Mouse (Mus musculus) layer of hippocampus, postnatal 25 days (tissue): ENCODE results near the gene Gm9972. TPM values are rescaled to one million over a fixed set of nuclear protein-coding genes. Genes with fewer than 3 reads are reported as not detected.

Experiments used
- DNase-seq, 2 experiments: peaks; one replicate each; pipeline ENCODE4 v3.0.0; 2022; ENCODE audit warnings: mixed read lengths in 2 of 2, low spot score in 1 of 2; ENCODE audit errors: extremely low spot score in 1 of 2
- total RNA-seq, 2 experiments: library from RNA; stranded (reverse); gene quantifications; 2 replicates each; pipeline ENCODE4 v1.2.3; 2021

The Gm9972 gene
- not detected for total RNA-seq

GRCm38 (mm10) chr11:43035446-43035845 is at the start of gene Gm9972:
Gene Gm9972, plus strand, starts transcription at chr11:43035746.
- DNase-seq: no peak

- DNase-seq: peak in 1 of 2 experiments; percentile 36
These were observed 36.4 kb upstream of the Gm9972 start for GRCm38 (mm10) chr11:42999188-42999587.

DNA sequence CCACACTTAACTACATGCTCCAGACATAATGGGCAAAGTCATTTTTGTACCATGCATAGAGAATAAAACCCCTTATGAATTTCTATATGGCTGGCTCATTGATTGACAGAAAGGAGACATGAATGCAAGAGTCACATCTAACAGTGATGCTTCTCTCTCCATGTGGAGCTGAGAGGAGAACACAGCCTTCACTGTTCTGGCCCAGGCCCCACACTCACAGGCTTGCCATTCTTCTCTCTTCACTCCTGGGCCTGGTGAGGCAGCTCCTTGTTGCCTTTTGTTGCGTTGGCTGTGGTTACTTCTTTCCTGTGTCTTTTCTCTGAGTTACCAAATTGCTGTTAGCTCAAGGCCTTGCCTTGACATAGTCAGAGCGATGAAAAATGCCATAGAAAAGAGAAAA is 23.6 kb upstream of the Gm9972 start:
- DNase-seq: no peak

DNA sequence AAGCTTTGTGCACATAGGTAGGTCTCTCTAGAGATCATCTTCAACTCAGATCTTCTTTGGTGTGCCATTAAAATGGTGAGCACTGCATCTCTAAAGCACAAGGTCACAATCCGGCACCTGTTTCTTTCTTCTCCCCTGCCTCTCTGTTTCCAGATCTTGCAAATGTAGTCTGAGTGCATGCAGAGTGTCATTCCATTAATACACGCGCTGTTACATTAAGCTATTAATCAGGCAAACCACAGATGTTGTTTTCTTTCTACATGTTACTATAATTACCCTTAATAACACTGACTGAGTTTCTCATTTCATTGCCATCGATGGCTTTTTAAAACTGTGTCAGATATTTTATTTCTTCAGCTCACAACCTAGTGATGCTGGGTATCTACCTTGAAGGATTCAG is 22.6 kb upstream of the Gm9972 start:
- no peak for DNase-seq

DNA sequence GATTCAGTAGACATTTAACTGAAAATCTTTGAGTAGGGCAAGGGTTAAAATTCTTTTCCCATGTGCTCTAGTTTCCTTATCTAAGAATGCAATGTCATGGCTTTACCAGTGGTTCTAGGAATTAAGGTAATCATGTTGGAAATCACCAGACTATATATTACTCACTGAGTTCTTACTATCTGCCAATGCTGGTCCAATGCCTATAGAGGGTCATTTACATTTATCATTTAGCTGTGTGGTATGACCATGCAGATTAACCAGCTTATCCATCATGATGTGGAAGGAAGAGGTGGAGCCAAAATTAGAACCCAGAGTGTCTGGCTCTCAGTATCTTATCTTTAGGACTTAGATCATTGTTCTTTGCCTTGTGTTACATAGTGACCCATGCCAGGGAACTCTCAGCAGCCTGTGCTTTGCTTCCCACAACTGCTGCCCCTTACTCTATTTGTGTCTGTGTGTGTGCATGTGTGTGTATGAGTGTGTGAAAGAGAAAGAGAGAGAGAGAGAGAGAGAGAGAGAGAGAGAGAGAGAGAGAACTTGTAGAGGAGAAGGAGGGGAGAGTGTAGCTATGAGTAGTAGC is 12.3 kb upstream of the Gm9972 start:
- DNase-seq: no peak

DNA sequence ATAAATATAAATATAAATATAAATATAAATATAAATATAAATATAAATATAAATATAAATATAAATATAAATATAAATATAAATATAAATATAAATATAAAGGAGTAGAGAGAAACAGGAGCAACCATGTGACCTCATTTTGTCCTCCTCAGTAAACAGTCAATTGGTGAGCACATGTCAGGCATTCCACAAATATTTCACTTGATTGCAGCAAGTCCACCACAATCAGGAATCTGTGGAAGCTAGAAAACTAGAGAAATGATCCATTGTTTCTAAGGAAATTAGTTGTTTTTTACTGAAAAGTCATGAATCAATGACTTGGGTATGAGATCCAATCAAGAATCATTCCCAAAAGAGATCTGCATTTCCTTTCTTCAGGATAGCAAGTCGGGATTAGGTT is 5.7 kb upstream of the Gm9972 start:
- DNase-seq: no peak

DNA sequence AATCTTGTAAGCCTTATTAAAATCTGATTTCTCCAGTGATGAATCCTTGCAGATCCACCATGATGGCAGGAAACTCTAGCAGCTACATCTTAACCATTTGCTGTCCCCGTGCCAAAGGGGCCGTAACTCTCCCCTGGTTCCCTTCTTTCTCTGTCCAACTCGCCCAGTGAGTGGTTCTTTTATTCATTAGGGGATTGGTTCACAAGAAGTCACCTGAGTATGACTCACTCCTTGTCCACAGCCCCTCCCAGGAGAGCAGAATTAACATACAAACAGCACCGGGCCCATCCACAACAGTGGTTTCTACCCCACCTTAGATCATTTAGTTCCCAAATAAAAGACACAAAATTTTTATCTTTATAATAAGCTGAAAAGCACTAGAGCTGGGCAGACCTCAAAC is 3.4 kb upstream of the Gm9972 start:
- DNase-seq: no peak

- no peak for DNase-seq
These were observed 10.5 kb downstream of the Gm9972 start for GRCm38 (mm10) chr11:43045871-43046548.

- no peak for DNase-seq
These were observed 13.8 kb downstream of the Gm9972 start for GRCm38 (mm10) chr11:43049363-43049762.

DNA sequence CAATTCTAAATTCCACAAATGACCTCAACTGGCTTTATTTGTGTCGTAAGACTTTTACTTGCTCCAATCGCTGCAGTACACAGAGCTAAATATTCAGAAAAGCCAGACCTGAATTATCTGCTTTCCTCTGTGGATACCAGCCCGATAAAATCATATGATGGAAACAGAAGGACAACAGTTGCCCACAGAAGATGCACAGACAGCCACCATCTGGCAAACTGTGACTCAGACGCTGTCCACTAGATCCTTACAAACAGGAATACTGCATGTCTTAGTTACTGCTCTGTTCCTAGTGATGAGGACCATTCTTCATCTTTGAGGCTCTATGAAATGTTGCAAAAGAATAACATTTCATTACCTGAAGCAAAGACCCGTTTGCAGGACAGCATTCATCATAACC is 19.4 kb downstream of the Gm9972 start:
- no peak for DNase-seq

- DNase-seq: no peak
These were observed 24.0 kb downstream of the Gm9972 start for GRCm38 (mm10) chr11:43059437-43059970.

DNA sequence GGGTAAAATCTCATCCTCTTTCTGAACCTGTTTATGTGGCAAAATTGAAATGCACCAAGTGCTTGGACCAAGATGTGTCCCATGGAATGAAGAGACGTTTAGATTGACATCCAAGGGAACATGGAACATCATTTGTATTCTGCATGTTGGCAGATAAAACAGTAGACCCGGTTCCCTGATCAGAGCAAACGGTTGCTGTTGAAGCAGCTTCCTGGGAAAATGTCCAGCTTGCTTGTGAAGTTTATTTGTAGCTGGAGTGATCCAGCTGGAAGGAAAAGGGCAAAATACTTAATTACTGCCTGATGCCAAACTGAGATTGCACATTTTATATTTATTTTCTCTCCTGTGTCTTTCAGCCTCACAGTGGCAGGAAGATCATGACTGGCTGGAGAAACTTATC is 26.7 kb downstream of the Gm9972 start:
- DNase-seq: no peak

- DNase-seq: no peak
These were observed 50.9 kb downstream of the Gm9972 start for GRCm38 (mm10) chr11:43086309-43087050.

Other genes with a start within 250 kb of the Gm9972 start
- gene Atp10b, start 114.1 kb downstream of the Gm9972 start, total RNA-seq: 1 to 10 TPM; 1.7 to 2.1 TPM